Mouse (Mus musculus) Muller cell, postnatal 12 days (primary cell): ENCODE results near the gene Pgpep1.

Experiments used
- DNase-seq: peaks from one replicate; pipeline ENCODE4 v3.0.0-alpha.2; 2015; ENCODE audit errors: inconsistent ontology term

Pgpep1 gene

GRCm38 (mm10) chr8:70691230-70691629 is 31.0 kb upstream of the Pgpep1 start:
- no peak for DNase-seq

- DNase-seq, result no peak
Measured at GRCm38 (mm10) chr8:70689892-70690390, 29.8 kb upstream of the Pgpep1 start.

- no peak for DNase-seq
Measured at GRCm38 (mm10) chr8:70688136-70688535, 27.9 kb upstream of the Pgpep1 start.

GRCm38 (mm10) chr8:70687576-70687975 is 27.4 kb upstream of the Pgpep1 start:
- peak; percentile 29 for DNase-seq

GRCm38 (mm10) chr8:70684291-70684690 is 24.1 kb upstream of the Pgpep1 start:
- DNase-seq, result no peak

GRCm38 (mm10) chr8:70682692-70683091 is 22.5 kb upstream of the Pgpep1 start:
- DNase-seq, result peak; percentile 46

- peak; percentile 92 for DNase-seq
Measured at GRCm38 (mm10) chr8:70682193-70682592, 22.0 kb upstream of the Pgpep1 start.

- DNase-seq, result no peak
Measured at GRCm38 (mm10) chr8:70681410-70681809, 21.2 kb upstream of the Pgpep1 start.

GRCm38 (mm10) chr8:70680039-70680438 is 19.9 kb upstream of the Pgpep1 start:
- no peak for DNase-seq

- no peak for DNase-seq
Measured at GRCm38 (mm10) chr8:70679404-70679803, 19.2 kb upstream of the Pgpep1 start.

- DNase-seq, result no peak
Measured at GRCm38 (mm10) chr8:70678679-70679078, 18.5 kb upstream of the Pgpep1 start.

- DNase-seq, result no peak
Measured at GRCm38 (mm10) chr8:70677451-70678080, 17.4 kb upstream of the Pgpep1 start.

- DNase-seq, result no peak
Measured at GRCm38 (mm10) chr8:70675336-70675735, 15.1 kb upstream of the Pgpep1 start.

- DNase-seq, result peak; percentile 57
Measured at GRCm38 (mm10) chr8:70674716-70675115, 14.5 kb upstream of the Pgpep1 start.

GRCm38 (mm10) chr8:70674109-70674508 is 13.9 kb upstream of the Pgpep1 start:
- no peak for DNase-seq

- DNase-seq, result peak; percentile 98
Measured at GRCm38 (mm10) chr8:70673079-70673856, 13.1 kb upstream of the Pgpep1 start, which contains the start of gene Lsm4. Gene Lsm4, plus strand, starts transcription at chr8:70673248.

- DNase-seq, result no peak
Measured at GRCm38 (mm10) chr8:70672325-70673078, 12.3 kb upstream of the Pgpep1 start.

- peak; percentile 76 for DNase-seq
Measured at GRCm38 (mm10) chr8:70671615-70672324, 11.6 kb upstream of the Pgpep1 start.

- peak; percentile 89 for DNase-seq
Measured at GRCm38 (mm10) chr8:70667071-70667470, 6.9 kb upstream of the Pgpep1 start.

- DNase-seq, result no peak
Measured at GRCm38 (mm10) chr8:70665599-70665998, 5.4 kb upstream of the Pgpep1 start.

GRCm38 (mm10) chr8:70664631-70665030 is 4.4 kb upstream of the Pgpep1 start:
- DNase-seq, result no peak

- no peak for DNase-seq
Measured at GRCm38 (mm10) chr8:70663691-70664090, 3.5 kb upstream of the Pgpep1 start.
